Mouse (Mus musculus): ENCODE measurements at regions not wholly inside any gene's neighbourhood (a gene's known extent, or its start where the extent isn't known, plus 50 kb on each side); places are given as distances from the start of the nearest gene placed in this dataset.

DNA sequence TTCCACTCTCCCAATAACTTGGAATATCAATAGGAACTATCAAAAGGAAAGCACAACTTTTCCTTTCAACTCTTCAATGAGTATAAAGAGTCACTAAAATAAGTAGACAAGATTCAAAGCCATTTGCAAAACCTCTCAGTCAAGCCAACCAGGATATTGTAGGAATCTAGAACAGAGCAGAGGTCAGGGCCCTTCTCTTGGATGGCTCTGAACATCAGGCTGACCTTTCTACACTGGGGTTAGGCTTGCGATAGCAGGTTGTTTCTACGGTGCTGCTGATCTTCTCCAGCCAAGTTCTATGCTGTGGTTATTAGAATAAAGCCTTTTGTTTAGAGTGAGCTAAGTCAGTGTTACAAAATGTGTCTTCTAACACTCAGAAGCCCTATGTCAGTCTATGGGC lies 658.6 kb downstream of the Ofcc1 start:
- DNase-seq (ENCODE audit: low spot score in 2 of 2) = no peak

- DNase-seq (ENCODE audit: low spot score in 2 of 2) = peak in 1 of 2 experiments; percentile 3
These were observed 669.8 kb downstream of the Ofcc1 start for GRCm38 (mm10) chr13:39691291-39692024.

DNA sequence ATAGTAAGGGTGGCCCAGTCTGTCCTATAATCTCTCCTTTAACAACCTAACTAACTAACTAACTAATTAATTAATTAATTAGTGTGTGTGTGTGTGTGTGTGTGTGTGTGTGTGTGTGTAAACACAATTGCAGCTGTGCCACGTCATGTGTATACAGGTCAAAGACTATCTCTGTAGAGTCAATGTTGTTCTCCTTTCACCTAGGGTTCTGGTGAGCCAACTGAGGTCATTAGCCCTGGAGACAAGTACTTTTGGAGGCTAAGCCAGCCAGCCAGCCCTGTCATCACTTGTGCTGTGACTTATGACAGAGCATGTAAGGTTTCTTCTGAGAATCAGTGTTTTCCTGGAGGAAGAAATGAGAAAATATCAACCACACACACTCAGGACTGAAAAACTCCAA lies 696.7 kb downstream of the Ofcc1 start:
- no peak for DNase-seq (ENCODE audit: low spot score in 2 of 2)

DNA sequence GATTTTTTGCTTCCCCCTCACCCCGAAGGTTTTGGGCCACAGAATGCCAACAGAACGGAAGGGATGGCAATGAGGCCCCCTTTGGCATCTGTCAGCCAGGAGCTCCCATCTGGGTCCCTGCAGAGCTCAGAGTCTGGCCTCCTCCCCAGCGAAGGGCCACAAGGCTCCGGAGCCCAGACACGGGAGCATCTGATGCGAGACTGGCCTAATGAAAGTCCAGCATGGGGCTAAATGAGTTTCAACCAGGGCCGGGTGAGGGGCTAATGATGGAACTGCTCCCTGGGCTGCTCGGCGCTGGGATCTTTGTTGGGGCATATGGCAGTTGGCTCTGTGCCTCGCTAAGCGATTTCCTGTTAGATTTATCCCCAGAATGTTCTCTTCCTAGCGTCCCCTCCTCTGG lies 688.8 kb upstream of the Slc35b3 start:
- no peak for DNase-seq (ENCODE audit: low spot score in 2 of 2)

- peak; percentile 58 to 75 for DNase-seq (ENCODE audit: low spot score in 2 of 2)
These were observed 686.7 kb upstream of the Slc35b3 start for GRCm38 (mm10) chr13:39647367-39647766.

GRCm38 (mm10) chr13:39631506-39632132 lies 670.9 kb upstream of the Slc35b3 start:
- DNase-seq (ENCODE audit: low spot score in 2 of 2) = peak; percentile 17 to 44

Measured in frontal cortex, postnatal 36 days (tissue).